Mouse (Mus musculus) T-helper 1 cell (primary cell): Measurements from ENCODE around the gene 4930564D02Rik.

Experiments used
- in situ Hi-C: fragments of 300-600 bp; cut with MboI, MseI; formaldehyde crosslinking; loops from one replicate; pipeline ENCODE4 v1.15.1; 2025; ENCODE audit warnings: high pct_unique_total_duplicates

4930564D02Rik gene

DNA sequence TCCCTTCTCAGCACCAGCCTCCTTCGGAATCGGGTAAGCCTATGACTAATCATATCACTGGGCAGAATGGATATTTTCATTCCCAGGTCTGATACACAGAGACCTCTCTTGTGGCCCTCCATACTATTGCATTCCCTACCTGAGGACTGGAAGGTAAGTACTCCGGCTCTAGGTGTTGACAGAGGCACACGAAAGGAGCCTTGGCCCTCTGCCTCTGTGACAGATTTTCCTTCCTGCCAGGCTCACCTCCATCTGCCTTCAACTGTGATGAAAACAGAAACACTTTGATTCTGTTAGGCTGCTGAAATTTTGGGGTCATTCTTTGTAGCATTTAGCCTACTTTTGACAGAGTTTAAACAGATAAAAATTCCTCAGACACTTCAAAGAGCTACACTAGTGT is 47.2 kb downstream of the 4930564D02Rik start:
- in situ Hi-C loops = no loop called here

DNA sequence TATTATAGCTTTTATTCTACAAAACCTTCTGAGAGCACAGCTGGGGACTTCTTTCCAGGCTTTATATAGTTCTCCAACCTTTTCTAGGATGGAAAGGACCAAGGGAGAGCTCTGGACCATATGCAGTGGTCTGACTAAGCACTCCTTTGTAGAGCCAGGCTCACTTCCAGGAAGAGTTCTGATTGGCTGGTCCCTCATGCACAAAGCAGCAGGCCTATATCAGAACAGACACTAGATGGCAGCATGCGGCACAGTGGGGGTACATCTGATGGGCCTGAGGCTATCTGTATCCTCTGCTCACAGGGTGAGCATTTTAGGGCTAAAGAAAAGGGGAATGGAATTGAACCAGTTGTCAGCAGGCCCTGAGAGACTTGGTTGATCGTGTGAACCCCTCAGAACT is 47.6 kb downstream of the 4930564D02Rik start:
- in situ Hi-C loops = no loop called here

DNA sequence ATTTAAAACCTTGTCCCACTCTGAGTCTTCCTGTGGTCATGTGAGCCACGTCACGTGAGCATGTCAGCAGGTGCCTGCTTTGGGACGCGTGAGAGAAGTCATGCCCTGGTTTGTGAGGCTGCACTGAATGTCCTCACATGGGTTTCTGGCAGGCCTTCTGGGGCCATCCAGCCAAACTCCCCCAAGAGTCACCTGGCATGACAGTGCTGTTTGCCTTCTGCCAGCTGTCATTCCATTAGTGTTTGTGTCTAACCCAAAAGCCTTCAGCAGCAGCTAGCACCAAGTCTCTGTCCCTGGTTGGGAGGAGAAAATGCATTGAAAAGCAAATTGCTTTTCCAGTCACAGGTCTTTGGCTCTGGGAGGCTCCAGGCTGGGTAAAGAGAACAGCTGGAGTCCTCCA is 50.0 kb downstream of the 4930564D02Rik start:
- in situ Hi-C loops = no loop called here

DNA sequence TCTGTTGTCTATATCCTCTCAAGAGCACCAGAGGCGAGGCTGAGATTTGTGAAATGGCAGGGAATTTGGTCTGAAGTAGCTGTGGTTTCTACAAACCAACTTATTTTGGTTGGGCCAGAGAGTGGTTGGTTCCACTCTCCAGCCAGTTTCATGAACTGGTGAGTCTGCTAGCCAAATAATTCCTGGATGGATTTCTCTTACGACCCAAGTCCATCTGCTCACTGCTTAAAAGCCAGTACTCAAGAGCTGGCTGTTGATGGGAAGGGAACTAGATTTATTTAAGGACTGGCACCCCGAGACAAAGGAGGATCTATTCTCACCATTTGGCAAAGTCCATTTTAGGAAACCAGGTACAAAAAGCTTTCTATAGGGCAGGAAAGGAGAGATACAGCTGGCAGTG is 57.1 kb downstream of the 4930564D02Rik start:
- in situ Hi-C loops = no loop called here

DNA sequence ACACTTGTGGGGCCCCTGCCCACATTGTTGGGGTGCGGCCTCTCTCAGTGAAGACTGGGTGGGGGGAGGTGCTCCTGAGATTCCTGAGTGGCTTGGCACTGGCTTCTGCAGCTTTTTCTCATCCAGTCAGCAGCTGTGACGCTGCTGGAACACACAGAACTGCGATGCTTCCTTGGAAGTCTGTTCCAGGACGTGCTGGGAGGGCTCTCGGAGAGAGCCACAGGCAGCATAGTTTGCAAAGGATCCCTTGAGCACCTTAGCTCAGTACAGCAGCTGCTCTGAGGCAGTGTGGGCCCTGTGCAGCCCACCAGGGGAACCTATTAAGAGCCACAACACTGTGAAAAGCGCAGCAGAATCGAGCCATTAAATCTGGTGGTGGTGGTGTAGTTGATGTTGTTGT is 61.2 kb downstream of the 4930564D02Rik start:
- in situ Hi-C loops = loop anchor here (25.0 kb wide), 1 partner anchor 759 kb away; no protein-coding TSS in a partner anchor
